Mouse (Mus musculus): Measurements from ENCODE around the gene Rdh8. TPM values are rescaled to one million over a fixed set of nuclear protein-coding genes. Genes with fewer than 3 reads are reported as not detected.

Rdh8 gene
- polyA plus RNA-seq, 1 experiment from 2014 or later: not detected

DNA sequence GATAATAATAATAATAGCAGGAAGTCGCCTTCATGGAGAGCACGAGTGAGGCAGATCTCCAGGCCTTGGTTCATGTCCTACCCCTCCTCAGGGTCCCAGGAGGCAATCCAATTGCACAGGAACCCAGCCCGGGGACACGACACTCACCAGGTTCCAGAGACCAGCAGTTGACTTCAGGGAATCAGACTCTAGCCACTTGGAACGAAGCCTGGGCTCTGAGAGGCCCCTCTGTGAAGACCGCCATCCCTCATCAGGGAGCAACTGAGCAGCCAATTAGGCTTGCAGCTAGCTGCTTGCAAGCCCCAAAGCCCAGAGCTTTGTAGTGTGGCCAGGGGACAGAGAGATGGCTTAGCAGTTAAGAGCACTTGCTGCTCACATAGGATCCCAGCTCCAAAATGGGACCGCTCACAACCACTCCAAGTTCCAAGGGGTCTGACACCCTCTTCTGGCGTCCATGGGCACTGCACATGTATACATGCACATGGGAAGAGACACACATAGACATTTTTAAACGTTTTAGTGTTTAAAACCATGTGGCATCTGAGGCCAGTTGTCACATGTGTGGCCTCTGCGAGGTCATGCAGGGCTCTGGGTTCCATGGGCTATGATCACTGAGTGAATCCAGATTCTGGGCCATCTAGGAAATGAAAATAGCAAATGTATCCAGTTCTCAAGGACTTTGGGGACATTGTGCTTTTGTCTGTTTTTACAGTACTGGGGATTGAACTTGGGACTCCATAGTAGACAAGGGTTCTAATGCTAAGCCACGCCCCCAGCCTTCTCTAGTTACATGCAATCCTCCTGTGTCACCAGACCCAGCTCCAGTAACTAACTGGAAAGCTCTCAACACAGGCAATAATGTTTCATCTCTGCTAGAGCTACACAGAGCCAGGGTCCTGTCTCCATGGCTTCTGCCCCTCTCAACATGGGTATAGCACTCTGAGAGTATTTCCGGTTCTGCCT lies 52.2 kb downstream of the Rdh8 start:
- no peak for DNase-seq (ENCODE audit: low spot score)
- no peak overlapping the region for H3K9ac ChIP-seq (ENCODE audit: low read length)
- no peaks in the 10 kb centered on the region for H3K4me1 ChIP-seq (ENCODE audit: control insufficient read depth, insufficient read depth, low read length)
- H3K4me2 ChIP-seq (ENCODE audit: low read depth, severe bottlenecking): no peak overlapping the region
- H3K9me3 ChIP-seq (ENCODE audit: control insufficient read depth, low read length): no peaks in the 10 kb centered on the region
- no peak overlapping the region for H3K4me3 ChIP-seq (ENCODE audit: low read depth, low read length)
- peaks cover 38% of the 10 kb centered on the region for H3K27me3 ChIP-seq (ENCODE audit: control insufficient read depth, insufficient read depth, low read length)
- H3K27ac ChIP-seq (replicated peaks; ENCODE audit: low read depth, low read length): no peak overlapping the region
- no peak for ATAC-seq (ENCODE audit: insufficient number of reproducible peaks, low FRiP score, low TSS enrichment, low read depth)
- H3K36me3 ChIP-seq (ENCODE audit: control insufficient read depth, insufficient read depth, low read length): no peaks in the 10 kb centered on the region
- 81% methylated on average over 12 of the region's 12 CpGs for WGBS

DNA sequence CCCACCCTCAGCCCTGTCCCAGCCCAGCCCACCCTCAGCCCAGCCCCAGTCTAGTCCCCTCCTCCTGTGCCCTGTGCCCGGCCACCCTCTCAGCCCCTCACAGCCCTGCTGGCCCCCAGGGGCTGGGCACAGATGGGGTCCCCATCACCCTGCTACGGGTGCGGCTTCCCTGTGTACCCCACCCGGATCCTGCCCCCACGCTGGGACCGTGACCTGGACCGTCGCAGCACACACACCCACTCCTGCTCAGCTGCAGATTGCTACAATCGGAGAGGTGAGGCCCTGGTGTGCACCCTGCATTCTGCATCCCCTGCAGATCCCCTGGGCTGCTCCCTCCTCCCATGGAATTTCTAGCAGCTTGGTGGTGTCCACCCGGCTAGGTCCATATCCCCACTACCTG lies 54.7 kb downstream of the Rdh8 start:
- Histone ChIP-seq H3K9ac (ENCODE audit: low read length) (no peak overlapping the region), H3K36me3 (ENCODE audit: control insufficient read depth, insufficient read depth, low read length) (no peaks in the 10 kb centered on the region), H3K27ac (replicated peaks; ENCODE audit: low read depth, low read length) (no peak overlapping the region), H3K27me3 (ENCODE audit: control insufficient read depth, insufficient read depth, low read length) (peaks cover 29% of the 10 kb centered on the region), H3K4me3 (ENCODE audit: low read depth, low read length) (no peak overlapping the region), H3K4me1 (ENCODE audit: control insufficient read depth, insufficient read depth, low read length) (no peaks in the 10 kb centered on the region), H3K9me3 (ENCODE audit: control insufficient read depth, low read length) (no peaks in the 10 kb centered on the region), H3K4me2 (ENCODE audit: low read depth, severe bottlenecking) (no peak overlapping the region)
- DNase-seq (ENCODE audit: low spot score): no peak
- WGBS: 87% methylated on average over 8 of the region's 10 CpGs
- ATAC-seq (ENCODE audit: insufficient number of reproducible peaks, low FRiP score, low TSS enrichment, low read depth): no peak

- H3K4me1 ChIP-seq (ENCODE audit: control insufficient read depth, insufficient read depth, low read length): no peaks in the 10 kb centered on the region
- no peaks in the 10 kb centered on the region for H3K36me3 ChIP-seq (ENCODE audit: control insufficient read depth, insufficient read depth, low read length)
- no peak overlapping the region for H3K4me2 ChIP-seq (ENCODE audit: low read depth, severe bottlenecking)
- no peaks in the 10 kb centered on the region for H3K9me3 ChIP-seq (ENCODE audit: control insufficient read depth, low read length)
- H3K9ac ChIP-seq (ENCODE audit: low read length): no peak overlapping the region
- no peak for DNase-seq (ENCODE audit: low spot score)
- no peak for ATAC-seq (ENCODE audit: insufficient number of reproducible peaks, low FRiP score, low TSS enrichment, low read depth)
- peaks cover 24% of the 10 kb centered on the region for H3K27me3 ChIP-seq (ENCODE audit: control insufficient read depth, insufficient read depth, low read length)
- H3K27ac ChIP-seq (replicated peaks; ENCODE audit: low read depth, low read length): no peak overlapping the region
- no peak overlapping the region for H3K4me3 ChIP-seq (ENCODE audit: low read depth, low read length)
- 88% methylated on average over 12 of the region's 12 CpGs for WGBS
Observed at GRCm38 (mm10) chr9:20873521-20873920, 55.2 kb downstream of the Rdh8 start.

GRCm38 (mm10) chr9:20875021-20875790 lies 56.9 kb downstream of the Rdh8 start:
- H3K27me3 ChIP-seq (ENCODE audit: control insufficient read depth, insufficient read depth, low read length): peaks cover 7% of the 10 kb centered on the region; the same call in 1 of the 2 replicates
- H3K4me2 ChIP-seq (ENCODE audit: low read depth, severe bottlenecking): no peak overlapping the region
- H3K4me3 ChIP-seq (ENCODE audit: low read depth, low read length): no peak overlapping the region
- no peak overlapping the region for H3K27ac ChIP-seq (replicated peaks; ENCODE audit: low read depth, low read length)
- no peak for DNase-seq (ENCODE audit: low spot score)
- no peaks in the 10 kb centered on the region for H3K4me1 ChIP-seq (ENCODE audit: control insufficient read depth, insufficient read depth, low read length)
- H3K9me3 ChIP-seq (ENCODE audit: control insufficient read depth, low read length): no peaks in the 10 kb centered on the region
- no peak for ATAC-seq (ENCODE audit: insufficient number of reproducible peaks, low FRiP score, low TSS enrichment, low read depth)
- no peaks in the 10 kb centered on the region for H3K36me3 ChIP-seq (ENCODE audit: control insufficient read depth, insufficient read depth, low read length)
- WGBS: 63% methylated on average over 23 of the region's 23 CpGs
- H3K9ac ChIP-seq (ENCODE audit: low read length): no peak overlapping the region

Other genes starting within 250 kb of the Rdh8 start
- 18.1 and 20.9 TPM in 2 replicates for gene Zfp846, start 237.2 kb upstream of the Rdh8 start, polyA plus RNA-seq (2014; fragmentation: Nextera tagmentation; extraction: Ambion mirVana)
- 379 and 389 TPM in 2 replicates for gene Ubl5, start 175.6 kb upstream of the Rdh8 start, polyA plus RNA-seq (2014; fragmentation: Nextera tagmentation; extraction: Ambion mirVana)
- 11.7 and 14.1 TPM in 2 replicates for gene Fbxl12, start 173.7 kb upstream of the Rdh8 start, polyA plus RNA-seq (2014; fragmentation: Nextera tagmentation; extraction: Ambion mirVana)
- gene Pin1, start 166.4 kb upstream of the Rdh8 start, polyA plus RNA-seq (2014; fragmentation: Nextera tagmentation; extraction: Ambion mirVana): 65.0 and 66.4 TPM in 2 replicates
- gene Olfm2, start 72.2 kb upstream of the Rdh8 start, polyA plus RNA-seq (2014; fragmentation: Nextera tagmentation; extraction: Ambion mirVana): 2.6 and 3.8 TPM in 2 replicates
- gene Col5a3, start 3.4 kb upstream of the Rdh8 start, polyA plus RNA-seq (2014; fragmentation: Nextera tagmentation; extraction: Ambion mirVana): 0.21 TPM in 1 of 2 replicates, not detected in the other
- gene A230050P20Rik, start 50.1 kb downstream of the Rdh8 start, polyA plus RNA-seq (2014; fragmentation: Nextera tagmentation; extraction: Ambion mirVana): 1.2 and 1.4 TPM in 2 replicates
- 2.6 TPM in 2 replicates for gene Angptl6, start 61.2 kb downstream of the Rdh8 start, polyA plus RNA-seq (2014; fragmentation: Nextera tagmentation; extraction: Ambion mirVana)
- 83.9 and 87.3 TPM in 2 replicates for gene Ppan, start 69.7 kb downstream of the Rdh8 start, polyA plus RNA-seq (2014; fragmentation: Nextera tagmentation; extraction: Ambion mirVana)
- gene Eif3g, start 80.1 kb downstream of the Rdh8 start, polyA plus RNA-seq (2014; fragmentation: Nextera tagmentation; extraction: Ambion mirVana): 377 and 383 TPM in 2 replicates
- 95.7 and 95.8 TPM in 2 replicates for gene Dnmt1, start 141.4 kb downstream of the Rdh8 start, polyA plus RNA-seq (2014; fragmentation: Nextera tagmentation; extraction: Ambion mirVana)
- 46.5 and 52.8 TPM in 2 replicates for gene S1pr2, start 158.3 kb downstream of the Rdh8 start, polyA plus RNA-seq (2014; fragmentation: Nextera tagmentation; extraction: Ambion mirVana)
- 163 and 169 TPM in 2 replicates for gene Mrpl4, start 184.2 kb downstream of the Rdh8 start, polyA plus RNA-seq (2014; fragmentation: Nextera tagmentation; extraction: Ambion mirVana)
- gene Icam1, start 197.5 kb downstream of the Rdh8 start, polyA plus RNA-seq (2014; fragmentation: Nextera tagmentation; extraction: Ambion mirVana): 5.5 and 8.3 TPM in 2 replicates
- 3.6 and 5.3 TPM in 2 replicates for gene Icam4, start 210.9 kb downstream of the Rdh8 start, polyA plus RNA-seq (2014; fragmentation: Nextera tagmentation; extraction: Ambion mirVana)
- not detected in 2 replicates for gene Icam5, start 213.6 kb downstream of the Rdh8 start, polyA plus RNA-seq (2014; fragmentation: Nextera tagmentation; extraction: Ambion mirVana)
- 1.4 and 2.4 TPM in 2 replicates for gene Zglp1, start 248.6 kb downstream of the Rdh8 start, polyA plus RNA-seq (2014; fragmentation: Nextera tagmentation; extraction: Ambion mirVana)